Mouse (Mus musculus): Measurements from ENCODE around the gene Ms4a6d.

DNA sequence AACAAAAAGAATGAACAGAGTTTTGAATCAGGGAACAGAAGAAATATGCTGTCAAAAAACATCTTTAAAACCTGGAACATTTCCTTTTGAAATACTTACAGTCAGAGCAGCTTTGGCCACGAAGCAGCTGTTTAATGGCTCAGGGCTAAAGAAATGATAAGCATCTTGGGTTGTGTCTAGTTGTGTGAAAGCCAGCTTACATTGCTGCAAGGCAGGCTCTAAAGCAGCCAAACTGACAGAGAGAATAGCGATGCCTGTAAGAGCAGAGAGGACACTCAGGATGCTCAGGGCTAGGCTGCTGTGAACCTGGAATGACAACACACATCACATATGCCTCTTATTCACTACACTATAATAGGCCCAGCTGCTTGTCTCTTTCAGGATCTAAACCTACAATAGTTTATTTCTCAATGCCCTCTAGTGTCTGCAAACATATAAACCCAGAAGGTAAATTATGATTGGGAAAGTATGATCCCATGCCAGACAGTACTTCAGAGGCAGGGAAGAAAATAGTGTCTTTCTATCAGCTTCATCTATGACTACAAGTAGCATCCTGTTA is 14.7 kb downstream of the Ms4a6d start:
- TF ChIP-seq CTCF (IDR thresholded peaks at IDR 0.05; ENCODE audit: insufficient read depth, low read length) (no peak), POLR2A (IDR thresholded peaks at IDR 0.05; ENCODE audit: borderline replicate concordance, extremely low read depth, low read depth, low read length) (no peak)
